Mouse (Mus musculus) embryonic facial prominence, embryonic 11.5 days (tissue): ENCODE results near the gene Pam16. TPM values are rescaled to one million over a fixed set of nuclear protein-coding genes. Genes with fewer than 3 reads are reported as not detected.

Source experiments
- ATAC-seq: fragments of 200-750 bp; cut with Nextera tagmentation; replicated peaks from 2 replicates; pipeline ENCODE4 v1.8.0; 2017; ENCODE audit warnings: low read depth; ENCODE audit not compliant: insufficient number of reproducible peaks, low FRiP score, low TSS enrichment
- DNase-seq: peaks from one replicate; pipeline ENCODE4 v3.0.0-alpha.2; 2015; ENCODE audit warnings: low spot score
- H3K27ac ChIP-seq: fragments of 300-500 bp; sonication (generic); replicated peaks from 2 replicates; pipeline ENCODE4 v1.5.1; 2014; ENCODE audit warnings: mild to moderate bottlenecking, low read depth, low read length, control low read depth
- H3K27me3 ChIP-seq: fragments of 300-500 bp; sonication (generic); 2 replicates; pipeline ENCODE4 v1.6.1; 2014; ENCODE audit warnings: mild to moderate bottlenecking, low read length, moderate library complexity, mixed read lengths; ENCODE audit not compliant: control insufficient read depth, insufficient read depth
- H3K36me3 ChIP-seq: fragments of 300-500 bp; sonication (generic); replicated peaks from 2 replicates; pipeline ENCODE4 v1.6.1; 2014; ENCODE audit warnings: low read depth, mild to moderate bottlenecking, low read length, moderate library complexity, mixed read lengths; ENCODE audit not compliant: control insufficient read depth, insufficient read depth
- H3K4me1 ChIP-seq: fragments of 300-500 bp; sonication (generic); 2 replicates; pipeline ENCODE4 v1.6.1; 2014; ENCODE audit warnings: low read length, mixed read lengths; ENCODE audit not compliant: control insufficient read depth, insufficient read depth
- H3K4me2 ChIP-seq: fragments of 300-500 bp; sonication (generic); 2 replicates; pipeline ENCODE4 v1.6.1; 2014; ENCODE audit warnings: low read depth, mild to moderate bottlenecking, control low read depth, low read length, moderate library complexity
- H3K4me3 ChIP-seq: fragments of 300-500 bp; sonication (generic); 2 replicates; pipeline ENCODE4 v1.5.1; 2014; ENCODE audit warnings: low read depth, low read length, control low read depth
- H3K9ac ChIP-seq: fragments of 300-500 bp; sonication (generic); replicated peaks from 2 replicates; pipeline ENCODE4 v1.6.1; 2014; ENCODE audit warnings: mild to moderate bottlenecking, control low read depth, low read length
- H3K9me3 ChIP-seq: fragments of 300-500 bp; sonication (generic); replicated peaks from 2 replicates; pipeline ENCODE4 v1.6.1; 2016; ENCODE audit warnings: mild to moderate bottlenecking, low read length, inconsistent platforms, mixed read lengths; ENCODE audit not compliant: control insufficient read depth
- WGBS: fragments of 180-500 bp; shearing (Covaris S2); extraction: QIAGEN DNeasy Blood & Tissue Kit; methylation state at CpG from one replicate; pipeline ENCODE4 v1.1.7; 2014; 5-methylcytosine and 5-hydroxymethylcytosine counted together
- polyA plus RNA-seq: library from polyadenylated mRNA; unstranded; fragments of >200 nt; fragmentation: Nextera tagmentation; extraction: Ambion mirVana; gene quantifications from 2 replicates; pipeline ENCODE4 v1.2.1, GENCODE M21; 2014

Pam16 gene
- 103 and 105 TPM in 2 replicates for polyA plus RNA-seq

DNA sequence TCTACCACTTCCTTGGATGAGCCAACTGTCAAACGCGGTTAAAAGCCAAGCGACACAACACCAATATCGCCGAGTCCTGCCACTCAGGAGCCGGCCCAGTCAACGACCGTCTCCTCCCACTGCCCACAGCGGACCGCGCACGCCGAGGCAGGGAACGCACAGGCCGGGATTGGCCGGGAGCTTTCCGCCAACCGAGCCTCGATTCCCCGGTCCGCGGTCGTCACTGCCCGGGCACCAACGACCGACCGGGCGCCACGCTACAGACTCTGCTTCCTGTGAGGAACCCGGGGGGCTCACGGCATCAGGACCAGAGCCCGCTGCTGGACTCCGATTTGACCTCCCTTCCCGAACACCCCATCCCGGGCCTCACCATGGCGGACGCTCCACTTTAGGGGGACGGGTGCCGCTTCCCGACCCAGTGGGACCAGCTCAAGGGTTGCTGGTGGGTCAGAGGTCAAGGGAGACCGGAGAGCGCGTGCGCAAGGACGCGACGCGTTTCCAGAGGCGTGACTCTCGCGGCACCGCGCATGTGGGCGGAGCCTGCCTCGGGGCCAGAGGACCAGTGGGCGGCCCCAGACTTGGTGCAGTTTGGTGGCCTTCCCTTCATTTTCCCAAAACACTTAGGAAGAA is at the start of gene Pam16:
Pam16 (minus strand) TSS at position 508 of the 630 bp plus-strand sequence.
- under 1% methylated on average over 55 of the region's 56 CpGs for WGBS
- H3K4me2 ChIP-seq = peak within 1 kb of the TSS; percentile 75
- peak within 1 kb of the TSS; percentile 47; the same call in 1 of the 2 replicates for H3K27ac ChIP-seq
- H3K9ac ChIP-seq = peak within 1 kb of the TSS; percentile 87
- H3K36me3 ChIP-seq = no peaks in the 10 kb centered on the region; the same call in 1 of the 2 replicates
- ATAC-seq (peak; percentile 79), DNase-seq (peak; percentile 95)
- no peaks in the 10 kb centered on the region for H3K4me1 ChIP-seq
- peak within 1 kb of the TSS; percentile 72 for H3K4me3 ChIP-seq
- H3K27me3 ChIP-seq = no peaks in the 10 kb centered on the region
- no peaks in the 10 kb centered on the region for H3K9me3 ChIP-seq

DNA sequence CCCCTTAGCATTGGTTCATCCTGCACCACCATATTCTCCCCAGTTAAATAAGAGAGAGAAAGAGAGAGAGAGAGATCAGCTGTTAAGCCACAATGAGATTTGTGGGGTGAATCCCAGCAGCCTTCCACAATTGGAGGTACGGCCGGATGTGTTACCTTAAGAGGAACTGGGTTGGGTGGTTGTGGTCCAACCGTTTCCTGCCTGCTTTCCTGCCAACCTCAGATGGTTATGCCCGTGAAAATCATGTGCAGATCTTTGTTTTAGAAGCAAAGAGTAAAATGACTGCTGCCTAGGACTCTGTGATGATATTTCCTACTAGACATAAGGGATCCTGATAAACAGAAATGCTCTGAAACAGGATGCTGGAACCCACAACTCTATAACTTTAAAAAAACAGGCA is 49.3 kb upstream of the Pam16 start:
- Histone ChIP-seq H3K27me3 (no peaks in the 10 kb centered on the region), H3K4me2 (no peak overlapping the region), H3K36me3 (no peaks in the 10 kb centered on the region), H3K4me3 (no peak overlapping the region), H3K27ac (no peak overlapping the region), H3K9ac (no peak overlapping the region), H3K4me1 (no peaks in the 10 kb centered on the region; the same call in 1 of the 2 replicates), H3K9me3 (no peaks in the 10 kb centered on the region)
- no peak for DNase-seq
- no peak for ATAC-seq
- whole genome bisulfite sequencing = 86% methylated on average over 4 of the region's 4 CpGs

DNA sequence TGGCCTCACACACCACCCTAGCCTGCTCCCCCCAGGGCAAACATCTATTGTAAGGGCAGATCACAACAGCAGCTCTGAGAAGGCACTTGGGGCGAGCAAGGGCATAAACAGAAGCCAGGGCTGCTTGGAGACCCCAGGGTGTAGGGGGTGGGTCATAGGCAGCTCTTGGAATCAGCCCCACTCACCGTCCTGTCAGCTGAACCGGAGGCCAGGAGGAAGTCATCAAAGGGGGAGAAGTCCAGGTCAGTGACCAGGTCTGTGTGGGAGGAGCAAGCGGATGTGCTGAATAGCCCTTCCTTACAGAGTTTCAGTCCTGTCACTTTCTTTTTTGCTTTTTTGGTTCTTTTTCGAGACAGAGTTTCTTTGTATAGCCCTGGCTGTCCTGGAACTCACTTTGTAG is 45.5 kb upstream of the Pam16 start:
- Histone ChIP-seq H3K4me3 (no peak overlapping the region), H3K9me3 (no peaks in the 10 kb centered on the region), H3K27me3 (no peaks in the 10 kb centered on the region), H3K36me3 (no peaks in the 10 kb centered on the region), H3K4me2 (no peak overlapping the region), H3K4me1 (no peaks in the 10 kb centered on the region), H3K27ac (no peak overlapping the region), H3K9ac (no peak overlapping the region)
- DNase-seq (no peak), ATAC-seq (no peak)
- WGBS = 70% methylated on average over 5 of the region's 5 CpGs

DNA sequence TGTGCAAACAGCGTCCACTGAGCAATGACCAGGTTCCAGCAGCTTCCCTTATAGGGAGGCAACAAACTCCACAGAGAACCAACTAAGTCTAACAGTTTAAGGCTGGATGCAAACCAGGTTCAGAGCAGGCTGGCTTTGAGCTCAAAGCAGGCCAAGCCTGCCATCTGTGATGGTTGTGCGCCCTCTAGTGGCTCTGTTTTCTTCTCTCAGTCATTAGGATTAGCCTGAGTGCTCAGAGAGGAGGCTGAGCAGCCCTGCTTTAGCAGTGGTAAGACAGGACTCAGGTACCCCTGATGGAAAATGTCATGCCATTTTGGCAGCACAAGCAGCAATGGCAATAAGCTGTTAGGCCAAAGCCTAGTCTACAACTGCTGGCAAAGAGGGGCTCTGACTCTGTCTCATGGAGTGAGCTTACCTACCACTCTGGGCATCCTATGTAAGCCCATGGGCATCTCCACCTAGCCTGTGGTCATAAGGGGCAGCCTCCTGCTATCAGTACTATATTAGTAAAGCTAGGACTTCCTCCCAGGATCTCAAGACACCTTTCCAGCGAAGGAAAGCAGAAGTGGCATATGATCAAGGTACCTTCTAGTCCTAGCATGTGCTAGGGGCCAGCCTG is 42.5 kb upstream of the Pam16 start:
- no peak overlapping the region for H3K27ac ChIP-seq
- ATAC-seq (peak; percentile 76; the same call in 1 of the 2 replicates), DNase-seq (peak; percentile 97)
- H3K9me3 ChIP-seq = no peaks in the 10 kb centered on the region
- no peak overlapping the region for H3K4me2 ChIP-seq
- H3K9ac ChIP-seq = peak overlapping the region; percentile 34; the same call in 1 of the 2 replicates
- no peak overlapping the region for H3K4me3 ChIP-seq
- no peaks in the 10 kb centered on the region for H3K36me3 ChIP-seq
- no peaks in the 10 kb centered on the region for H3K4me1 ChIP-seq
- 20% methylated on average over 3 of the region's 3 CpGs for WGBS
- H3K27me3 ChIP-seq = no peaks in the 10 kb centered on the region

DNA sequence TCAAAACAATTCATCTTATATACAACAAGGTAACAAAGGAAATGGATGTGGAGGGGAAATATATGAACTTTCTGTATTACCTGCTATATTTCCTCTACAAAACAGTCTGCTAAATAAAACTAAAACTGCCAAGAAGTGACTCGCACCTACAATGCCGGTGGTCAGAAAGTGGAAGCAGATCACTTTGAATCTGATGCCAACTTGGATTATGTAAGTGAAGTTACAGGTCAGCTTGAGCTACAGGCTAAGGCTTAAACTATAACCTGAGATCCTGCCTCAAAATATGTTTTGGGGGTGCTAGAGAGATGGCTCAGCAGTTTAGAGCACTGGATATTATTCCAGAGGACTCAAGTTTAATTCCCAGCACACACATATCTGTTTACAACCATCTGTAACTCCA is 40.9 kb upstream of the Pam16 start:
- no peak overlapping the region for H3K9ac ChIP-seq
- H3K27ac ChIP-seq = no peak overlapping the region
- no peaks in the 10 kb centered on the region for H3K9me3 ChIP-seq
- no peaks in the 10 kb centered on the region for H3K4me1 ChIP-seq
- H3K36me3 ChIP-seq = no peaks in the 10 kb centered on the region
- DNase-seq = no peak
- no peak for ATAC-seq
- no peak overlapping the region for H3K4me2 ChIP-seq
- no peaks in the 10 kb centered on the region for H3K27me3 ChIP-seq
- WGBS = 100% methylated on average over 2 of the region's 2 CpGs
- no peak overlapping the region for H3K4me3 ChIP-seq

DNA sequence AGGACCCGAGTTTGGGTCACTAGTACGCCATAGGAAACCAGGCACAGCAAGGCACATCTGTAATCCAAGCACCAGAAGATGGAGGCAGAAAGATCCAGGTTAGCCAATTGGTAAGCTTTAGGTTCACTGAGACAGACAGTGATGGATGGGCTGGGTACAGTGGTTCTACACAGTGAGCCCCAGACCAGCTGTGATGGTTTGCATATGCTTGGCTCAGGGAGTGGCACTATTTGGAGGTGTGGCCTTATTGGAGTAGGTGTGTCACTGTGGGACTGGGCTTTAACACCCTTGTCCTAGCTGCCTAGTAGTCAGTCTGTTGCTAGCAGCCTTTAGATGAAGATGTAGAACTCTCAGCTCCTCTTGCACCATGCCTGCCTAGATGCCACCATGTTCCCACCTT is 39.0 kb upstream of the Pam16 start:
- H3K27ac ChIP-seq = no peak overlapping the region
- H3K27me3 ChIP-seq = no peaks in the 10 kb centered on the region
- H3K4me3 ChIP-seq = no peak overlapping the region
- ATAC-seq (no peak), DNase-seq (no peak)
- no peaks in the 10 kb centered on the region for H3K9me3 ChIP-seq
- no peak overlapping the region for H3K9ac ChIP-seq
- no peak overlapping the region for H3K4me2 ChIP-seq
- WGBS = 82% methylated on average over 2 of the region's 2 CpGs
- H3K36me3 ChIP-seq = no peaks in the 10 kb centered on the region
- H3K4me1 ChIP-seq = no peaks in the 10 kb centered on the region

DNA sequence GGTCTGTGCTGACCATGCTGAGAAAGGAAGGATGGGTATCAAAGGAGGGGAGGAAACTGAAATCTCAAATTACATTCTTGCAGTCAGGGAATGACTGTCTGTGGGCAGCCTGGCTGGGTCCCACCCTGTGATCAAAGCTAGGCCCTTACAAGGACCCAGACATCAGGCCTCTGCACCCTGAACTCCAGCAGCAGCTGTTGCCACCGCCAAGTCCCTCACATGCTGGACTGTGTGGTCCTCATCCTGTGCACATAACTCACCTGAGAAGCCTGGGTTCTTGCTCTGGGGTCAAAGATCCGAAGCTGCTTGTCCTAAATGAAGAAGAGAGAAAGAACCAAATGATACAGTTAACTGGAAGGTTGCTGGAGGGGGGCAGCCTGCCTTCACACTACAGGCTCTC is 36.8 kb upstream of the Pam16 start:
- WGBS = 66% methylated on average over 2 of the region's 2 CpGs
- ATAC-seq = no peak
- Histone ChIP-seq H3K4me2 (no peak overlapping the region), H3K27ac (no peak overlapping the region), H3K36me3 (no peaks in the 10 kb centered on the region), H3K4me3 (no peak overlapping the region), H3K4me1 (no peaks in the 10 kb centered on the region; the same call in 1 of the 2 replicates), H3K27me3 (no peaks in the 10 kb centered on the region), H3K9me3 (no peaks in the 10 kb centered on the region), H3K9ac (no peak overlapping the region)
- no peak for DNase-seq

DNA sequence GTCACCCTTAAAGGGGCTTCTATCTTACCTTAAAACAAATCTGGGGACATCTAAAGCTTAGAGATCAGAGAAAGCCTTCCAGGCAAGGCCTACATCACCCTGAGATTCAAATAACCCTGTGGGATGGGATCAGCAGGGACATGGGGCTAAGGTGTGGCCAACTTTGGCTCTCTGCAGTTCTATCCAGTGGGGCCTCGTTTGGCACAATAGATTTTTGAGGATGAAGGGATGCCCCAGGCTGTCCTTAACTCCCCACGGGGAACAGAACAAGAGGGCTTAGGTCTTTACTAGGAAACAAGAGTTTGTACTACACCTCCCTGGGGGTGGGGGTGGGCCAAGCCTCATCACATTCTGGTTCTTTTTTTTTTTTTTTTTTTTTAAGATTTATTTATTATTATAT is 34.5 kb upstream of the Pam16 start:
- peak overlapping the region; percentile 96 for H3K27ac ChIP-seq
- no peak overlapping the region for H3K4me3 ChIP-seq
- 7% methylated on average over 2 of the region's 2 CpGs for WGBS
- no peak for DNase-seq
- no peaks in the 10 kb centered on the region for H3K9me3 ChIP-seq
- H3K36me3 ChIP-seq = no peaks in the 10 kb centered on the region
- peak overlapping the region; percentile 27 for H3K4me2 ChIP-seq
- H3K4me1 ChIP-seq = no peaks in the 10 kb centered on the region; the same call in none of the 2 replicates
- H3K9ac ChIP-seq = peak overlapping the region; percentile 44
- no peaks in the 10 kb centered on the region for H3K27me3 ChIP-seq
- no peak for ATAC-seq
